Mouse (Mus musculus) frontal cortex, postnatal 14 days (tissue): Measurements from ENCODE around the gene Mei1.
"Not testable (repeated sequence)": the region's sequence is repeated elsewhere in the genome, so short reads cannot be mapped to it uniquely, and the experiment has no call there.

Experiments used
- DNase-seq, 2 experiments: peaks; one replicate each; pipeline ENCODE4 v3.0.0; 2022; ENCODE audit warnings: low spot score in 2 of 2

The Mei1 gene

DNA sequence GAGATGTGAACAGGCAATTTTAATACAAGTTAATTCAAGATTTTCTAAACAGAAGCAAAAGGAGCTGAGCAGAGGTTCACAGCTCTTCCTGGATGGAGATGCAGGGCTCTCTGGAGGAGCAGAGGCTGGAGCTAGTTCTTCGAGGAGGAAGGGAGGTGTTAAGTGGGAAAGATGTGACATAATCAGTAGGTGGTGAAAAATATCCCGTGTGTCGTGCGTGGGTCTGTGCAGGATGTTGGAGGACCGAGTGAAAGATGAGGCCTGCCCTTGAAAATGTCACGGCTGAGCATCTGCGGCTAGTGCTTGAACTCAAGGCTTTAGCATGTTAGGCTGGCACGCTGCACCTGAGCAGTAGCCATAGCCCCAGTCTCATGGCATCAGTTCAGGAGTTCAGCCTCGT lies 15.8 kb downstream of the Mei1 start:
- no peak for DNase-seq

- DNase-seq = no peak
These were observed 16.3 kb downstream of the Mei1 start for GRCm38 (mm10) chr15:82086131-82086530.

GRCm38 (mm10) chr15:82087266-82087665 lies 17.5 kb downstream of the Mei1 start:
- DNase-seq = no peak

DNA sequence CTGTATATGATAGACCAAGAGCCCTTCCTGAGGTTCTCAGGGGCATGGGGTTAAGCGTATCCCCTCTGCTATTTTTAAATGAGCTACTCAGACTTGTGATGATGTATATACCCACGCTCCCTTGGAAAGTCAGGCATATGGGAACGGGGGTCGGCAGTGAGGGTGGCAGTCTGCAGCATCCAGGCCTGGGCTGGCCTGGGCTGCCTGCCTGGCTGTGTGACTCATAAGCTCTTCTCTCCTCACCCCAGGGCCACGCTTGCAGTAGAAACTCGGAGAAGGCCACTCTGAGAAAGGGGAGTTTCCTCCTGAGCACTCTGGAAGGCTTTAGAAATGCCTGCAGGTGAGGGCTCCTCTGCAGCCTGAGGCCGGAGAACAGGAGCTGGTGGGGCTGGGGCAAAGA lies 21.3 kb downstream of the Mei1 start:
- DNase-seq = no peak

DNA sequence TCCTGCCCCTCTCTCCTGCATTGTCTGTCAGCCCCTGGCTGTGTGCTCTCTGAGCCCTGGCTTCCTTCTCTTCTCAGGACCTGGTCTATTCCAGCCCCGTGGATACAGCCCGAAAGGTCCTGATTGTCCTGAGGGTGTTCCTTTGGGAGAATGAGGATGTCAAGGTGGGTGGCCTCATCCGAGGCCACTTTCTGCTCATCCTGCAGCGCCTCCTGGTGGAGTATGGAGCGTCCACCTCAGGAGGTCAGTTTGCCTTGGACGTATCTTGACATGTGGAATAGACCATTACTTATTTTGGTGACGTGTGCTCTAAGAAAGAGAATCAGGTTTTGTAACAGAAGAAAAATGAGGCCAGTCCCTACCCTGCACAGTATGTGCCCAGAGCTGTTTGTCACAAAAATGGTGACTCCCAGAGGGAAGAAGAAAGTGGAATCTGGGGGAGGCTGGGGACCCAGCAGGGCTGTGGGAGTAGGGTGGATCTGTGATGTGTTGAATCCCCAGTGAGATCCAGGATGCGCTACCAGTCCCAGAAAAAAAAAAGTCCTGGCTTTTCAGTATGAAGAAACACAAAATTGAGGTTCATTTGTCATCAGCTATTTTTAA lies 37.3 kb downstream of the Mei1 start:
- DNase-seq = no peak

DNA sequence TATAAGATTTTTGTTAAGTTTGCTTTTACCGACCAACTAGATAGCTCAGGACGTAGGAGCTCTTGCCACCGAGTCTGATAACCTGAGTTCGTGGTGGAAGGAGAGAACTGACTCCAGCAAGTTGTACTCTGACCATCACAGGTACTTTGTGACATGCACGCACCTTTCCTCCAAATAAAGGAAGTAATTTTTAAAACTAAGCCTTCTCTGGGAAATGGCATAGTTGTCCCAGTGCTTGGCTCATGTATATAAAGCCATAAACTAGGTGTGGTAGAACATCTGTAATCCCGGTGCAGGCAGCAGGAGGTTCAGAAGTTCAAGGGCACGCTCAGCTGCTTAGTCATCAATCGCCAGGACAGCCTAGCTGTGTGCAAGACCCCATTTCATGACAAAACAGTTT lies 50.7 kb downstream of the Mei1 start:
- DNase-seq = no peak

- DNase-seq = not testable (repeated sequence)
These were observed 56.9 kb downstream of the Mei1 start for GRCm38 (mm10) chr15:82126690-82127089.

- DNase-seq = peak; percentile 89 to 94
These were observed 57.9 kb downstream of the Mei1 start, which contains the start of gene Ccdc134 for GRCm38 (mm10) chr15:82127426-82128374. Gene Ccdc134, plus strand, starts transcription at chr15:82127922.

DNA sequence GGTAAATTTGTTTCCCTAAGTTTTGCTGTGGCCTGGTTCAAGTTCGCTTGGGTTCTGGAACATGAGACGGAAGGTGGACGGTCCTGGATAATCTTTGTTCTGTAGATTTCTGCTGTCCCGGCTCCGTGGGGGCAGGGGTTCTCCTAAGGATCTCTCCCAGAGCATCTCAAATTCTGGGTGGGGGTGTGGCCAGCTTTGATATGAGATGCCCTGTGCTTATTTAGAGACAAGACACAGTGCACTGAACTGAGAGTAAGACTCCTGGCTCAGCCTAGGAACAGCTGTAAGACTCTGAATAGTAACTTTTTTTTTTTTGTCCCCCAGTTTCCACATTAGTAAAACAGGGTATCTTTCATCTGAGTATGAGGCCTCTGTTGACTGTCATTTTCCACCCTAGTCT lies 58.6 kb downstream of the Mei1 start:
- DNase-seq = no peak

GRCm38 (mm10) chr15:82130599-82130998 lies 60.8 kb downstream of the Mei1 start:
- DNase-seq = no peak

GRCm38 (mm10) chr15:82135372-82135771 lies 65.6 kb downstream of the Mei1 start:
- peak in 1 of 2 experiments; percentile 60 for DNase-seq

DNA sequence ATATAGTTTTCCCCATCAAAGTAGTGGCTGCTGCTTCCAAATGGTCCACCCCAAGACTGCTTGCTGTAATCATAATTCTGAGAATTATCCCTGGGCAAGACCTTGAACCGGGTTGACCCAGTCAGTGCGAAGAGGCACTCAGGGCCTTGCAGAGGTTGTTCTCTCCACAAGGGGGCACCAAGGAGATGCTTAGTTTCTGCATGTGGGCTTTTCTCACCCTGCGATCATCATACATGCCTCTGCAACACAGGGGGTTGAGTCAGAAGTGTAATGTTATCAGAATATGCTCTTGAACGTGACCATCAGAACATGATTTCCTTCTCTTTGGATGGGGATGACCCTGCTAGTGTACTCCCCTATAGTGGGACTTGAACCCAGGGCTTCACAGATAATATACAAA lies 68.8 kb downstream of the Mei1 start:
- peak in 1 of 2 experiments; percentile 43 for DNase-seq

DNA sequence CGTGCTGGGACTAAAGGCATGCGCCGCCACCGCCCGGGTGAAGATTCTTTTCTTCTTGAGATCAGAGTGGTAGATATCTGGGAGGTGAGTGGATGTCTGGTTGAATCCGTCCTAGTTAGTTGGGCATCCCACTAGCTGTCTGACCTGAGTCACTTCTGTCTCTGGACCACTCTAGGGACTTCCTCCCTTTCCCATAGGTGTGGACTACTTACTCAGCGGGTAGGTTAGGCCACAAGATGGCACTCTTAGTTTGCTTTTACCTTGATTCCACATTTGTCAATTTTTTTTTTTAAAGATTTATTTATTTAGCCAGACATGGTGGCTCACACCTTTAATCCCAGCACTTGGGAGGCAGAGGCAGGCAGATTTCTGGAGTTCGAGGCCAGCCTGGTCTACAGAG lies 69.4 kb downstream of the Mei1 start:
- DNase-seq = no peak

- DNase-seq = no peak
These were observed 70.6 kb downstream of the Mei1 start for GRCm38 (mm10) chr15:82140355-82140754.

DNA sequence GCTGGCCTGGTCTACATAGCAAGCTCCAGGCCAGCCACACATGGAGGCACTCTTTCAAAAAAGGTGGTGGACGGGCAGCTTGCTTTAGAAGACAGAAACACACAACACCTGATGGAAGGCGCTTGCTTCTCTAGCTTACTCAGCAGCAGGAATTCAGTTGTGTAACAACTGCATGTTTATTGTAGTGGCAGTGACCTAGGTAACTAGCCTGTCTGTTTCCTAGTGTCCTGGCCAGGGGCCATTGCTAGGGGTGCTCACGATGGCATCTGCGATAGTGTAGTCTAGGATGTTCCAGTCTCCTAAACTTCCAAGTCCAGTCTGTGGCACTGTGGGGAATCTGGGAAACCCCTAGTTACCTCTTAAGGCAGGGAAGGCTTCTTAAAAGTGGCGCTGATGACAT lies 74.4 kb downstream of the Mei1 start:
- DNase-seq = no peak

DNA sequence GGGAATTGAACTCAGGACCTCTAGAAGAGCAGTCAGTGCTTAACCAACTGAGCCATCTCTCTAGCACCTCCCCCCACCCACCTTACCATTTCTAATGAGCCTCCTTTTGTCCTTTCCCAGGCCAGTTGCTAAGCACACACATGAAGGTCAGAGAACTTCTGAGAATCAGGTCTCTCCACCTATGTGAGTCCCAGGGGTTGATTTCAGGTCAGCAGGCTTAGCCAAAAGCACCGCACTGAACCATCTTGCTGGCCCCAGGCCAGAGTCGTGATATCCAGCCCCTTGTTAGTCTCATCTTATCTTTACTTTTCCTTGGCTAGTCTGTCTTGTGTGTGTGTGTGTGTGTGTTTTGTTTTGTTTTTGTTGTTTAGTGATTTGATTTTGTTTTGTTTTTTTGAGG lies 75.6 kb downstream of the Mei1 start:
- DNase-seq = no peak

DNA sequence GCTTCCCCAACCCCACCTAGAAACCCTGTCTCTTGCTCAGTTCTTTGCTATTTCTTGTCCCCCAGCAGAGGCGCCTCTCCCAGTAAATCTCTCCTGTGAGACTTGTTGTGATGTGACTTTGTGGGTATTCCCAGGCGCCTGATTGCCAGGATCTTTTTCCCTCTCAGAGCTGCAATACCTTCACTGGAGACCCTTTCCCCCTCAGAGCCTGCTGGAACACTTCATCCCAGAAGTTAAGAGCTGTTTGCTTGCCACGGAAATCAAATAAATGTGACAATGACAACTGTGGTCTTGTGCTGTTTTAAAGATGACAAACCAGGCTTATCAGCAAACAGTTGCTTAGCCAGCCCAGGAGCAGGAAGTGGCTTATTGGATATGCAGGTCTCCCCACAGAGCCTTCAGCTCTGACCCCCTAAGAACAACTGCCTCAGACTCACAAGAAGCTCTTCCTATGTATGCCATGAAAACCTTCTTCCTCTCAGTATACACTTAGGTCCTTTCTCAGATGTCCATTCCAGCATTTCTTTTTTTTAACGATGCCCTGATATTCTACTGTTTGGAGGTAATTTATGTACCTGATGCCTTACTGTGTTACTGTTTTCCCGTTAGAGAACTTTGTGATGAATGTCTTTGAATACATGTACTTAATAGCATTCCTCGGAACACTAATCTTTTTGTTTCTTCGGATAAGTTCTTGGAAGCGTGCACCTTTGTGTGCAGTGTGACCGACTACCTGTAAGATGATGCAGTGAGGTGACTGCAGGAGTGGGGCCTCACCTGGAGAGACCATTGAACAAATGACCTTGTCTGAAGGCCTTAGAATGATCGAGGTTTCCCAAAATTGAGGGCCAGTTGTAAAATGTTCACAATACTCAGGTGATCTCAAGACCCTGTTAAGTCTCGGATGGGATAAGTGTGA lies 76.3 kb downstream of the Mei1 start:
- no peak for DNase-seq

DNA sequence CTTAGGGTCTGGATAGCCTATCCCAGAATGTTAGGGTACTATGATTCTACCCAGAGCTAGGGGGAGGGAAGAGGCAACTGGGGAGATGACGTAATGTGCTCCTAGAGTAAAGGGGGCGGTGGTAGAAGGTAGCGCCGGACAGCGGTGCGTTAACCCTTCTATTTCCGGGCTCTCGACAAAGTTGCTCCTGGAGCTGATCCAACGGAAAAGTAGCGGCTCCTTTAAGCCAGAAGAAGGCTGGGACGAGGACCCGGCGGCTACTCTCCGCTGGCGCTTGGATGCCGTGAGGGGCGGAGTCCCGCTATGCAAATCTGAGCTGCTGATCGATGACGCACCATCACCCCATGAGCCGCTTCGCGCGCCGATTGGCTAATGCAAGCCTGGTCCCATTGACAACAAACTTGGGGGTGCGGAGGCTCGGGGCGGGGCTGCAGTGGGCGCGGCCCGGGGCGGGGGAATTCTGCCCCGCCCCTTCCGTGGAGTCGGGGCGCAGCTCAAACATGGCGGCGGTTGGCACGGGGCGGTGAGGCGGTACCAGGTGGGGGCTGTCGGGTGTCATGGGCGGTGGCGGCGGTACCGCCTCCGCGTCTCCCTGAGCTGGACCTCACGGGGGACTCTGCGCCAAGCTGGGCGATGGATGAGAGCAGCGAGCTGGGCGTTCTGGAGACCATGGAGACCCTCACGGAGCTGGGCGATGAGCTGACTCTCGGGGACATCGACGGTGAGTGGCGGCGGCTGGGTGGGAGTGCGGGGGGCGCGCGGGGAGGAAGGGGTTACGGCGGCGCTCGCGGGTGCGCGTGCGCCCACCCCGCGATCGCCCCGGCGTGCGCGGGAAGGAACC lies 77.2 kb downstream of the Mei1 start, which contains the start of gene Srebf2:
Srebf2 (plus strand) TSS at position 412 of the 841 bp plus-strand sequence.
- peak; percentile 99 for DNase-seq

GRCm38 (mm10) chr15:82147611-82148111 lies 77.9 kb downstream of the Mei1 start:
- DNase-seq = peak; percentile 38 to 61

DNA sequence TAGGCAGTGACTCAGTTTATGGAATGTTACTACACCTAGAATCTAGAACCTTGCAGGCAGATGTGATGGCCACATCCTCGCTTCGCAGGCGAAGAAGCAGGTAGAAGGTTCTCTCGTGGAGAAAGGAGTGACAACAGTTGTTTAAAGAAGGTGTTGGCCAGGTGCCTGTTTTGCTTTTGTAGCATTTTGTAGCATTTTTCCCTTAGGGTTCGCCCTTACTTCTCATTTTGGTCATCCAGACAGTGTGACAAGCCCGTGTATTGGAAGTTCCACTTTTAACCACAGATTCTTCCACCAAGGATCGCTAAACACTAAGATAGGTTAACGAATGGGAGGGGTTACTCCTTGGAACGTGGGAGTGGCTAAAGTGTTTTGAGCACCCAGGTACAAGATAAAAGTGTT lies 78.7 kb downstream of the Mei1 start:
- DNase-seq = no peak

GRCm38 (mm10) chr15:82150042-82150441 lies 80.2 kb downstream of the Mei1 start:
- no peak for DNase-seq
